Mouse (Mus musculus) thymus, postnatal 14 days (tissue): ENCODE measurements around the gene L2hgdh.

Experiments used
- DNase-seq: peaks from one replicate; pipeline ENCODE4 v3.0.0; 2021

Gene L2hgdh

DNA sequence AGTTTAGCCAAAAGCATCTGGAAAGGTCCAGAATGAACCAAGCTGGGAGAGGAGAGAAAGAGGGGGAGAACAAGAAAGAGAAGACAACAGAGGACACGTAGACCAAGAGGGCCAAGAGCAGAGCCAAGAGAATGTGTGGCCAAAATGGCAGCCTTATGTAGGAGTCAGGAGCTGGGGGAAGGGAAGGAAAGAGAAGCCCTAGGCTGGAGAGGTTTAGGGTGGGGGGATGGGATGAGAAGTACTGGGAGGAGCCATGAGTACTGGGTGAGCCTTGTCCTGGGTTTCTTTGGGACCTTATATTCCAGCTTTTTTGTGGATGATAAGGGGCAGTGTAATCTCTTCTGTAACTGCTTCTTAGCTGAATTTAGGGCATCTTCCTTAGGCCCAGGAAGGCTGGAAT lies 4.6 kb upstream of the L2hgdh start:
- no peak for DNase-seq

GRCm38 (mm10) chr12:69724018-69724710 lies 509 bp downstream of the L2hgdh start:
- no peak for DNase-seq

DNA sequence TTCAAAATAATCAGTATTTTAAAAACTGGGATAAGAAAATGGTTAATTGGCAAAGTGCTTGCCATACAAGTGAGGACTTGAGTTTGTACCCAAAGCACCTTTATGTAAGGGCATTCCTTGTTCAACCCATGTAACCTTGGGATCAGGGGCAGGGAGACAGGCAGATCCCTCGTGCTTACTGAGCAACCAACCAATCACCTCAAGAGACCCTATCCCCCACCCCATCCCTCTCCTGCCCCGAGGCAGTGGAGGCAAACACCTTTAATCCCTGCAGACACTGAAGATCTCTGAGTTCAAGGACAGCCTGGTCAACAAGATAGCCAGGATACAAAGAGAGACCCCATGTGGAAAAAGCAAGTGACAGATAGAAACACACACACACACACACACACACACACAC lies 1.3 kb downstream of the L2hgdh start:
- no peak for DNase-seq

GRCm38 (mm10) chr12:69722857-69723256 lies 1.8 kb downstream of the L2hgdh start:
- no peak for DNase-seq

DNA sequence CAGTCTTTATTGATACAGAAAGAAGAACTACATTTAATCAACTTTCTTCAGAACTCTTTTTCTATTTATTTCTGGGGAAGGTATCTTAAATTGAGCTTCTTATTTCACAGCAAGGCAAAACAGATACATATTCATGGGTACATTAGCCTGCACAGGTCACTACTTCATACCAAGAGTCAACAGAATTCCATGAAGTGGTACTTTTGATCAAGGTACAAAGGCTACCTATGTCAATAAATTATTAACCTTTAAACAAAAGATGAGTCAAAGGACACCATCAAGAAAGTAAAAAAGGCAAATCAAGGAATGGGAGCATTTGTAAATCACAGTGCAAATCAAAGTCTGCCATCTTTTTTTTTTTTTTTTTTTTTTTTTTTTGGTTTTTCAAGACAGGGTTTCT lies 11.0 kb downstream of the L2hgdh start:
- no peak for DNase-seq

- DNase-seq = no peak
These were observed 19.7 kb downstream of the L2hgdh start for GRCm38 (mm10) chr12:69704799-69705458.

GRCm38 (mm10) chr12:69698352-69698751 lies 26.3 kb downstream of the L2hgdh start:
- DNase-seq = no peak

DNA sequence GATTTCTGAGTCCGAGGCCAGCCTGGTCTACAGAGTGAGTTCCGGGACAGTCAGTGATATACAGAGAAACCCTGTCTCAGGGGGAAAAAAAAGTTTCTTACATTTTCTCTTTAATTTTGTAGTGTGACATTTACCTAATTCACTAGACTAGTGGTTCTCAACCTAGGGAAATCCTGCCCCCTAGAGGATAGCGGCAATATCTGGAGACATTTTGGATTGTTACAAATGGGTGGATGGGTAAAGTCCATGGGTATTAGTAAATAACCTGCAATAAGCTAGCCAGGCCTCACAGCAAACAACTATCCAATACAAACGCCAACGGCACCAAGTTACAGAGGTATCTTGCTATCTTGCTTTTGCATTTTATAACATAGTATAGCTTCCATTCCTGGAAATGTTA lies 27.9 kb downstream of the L2hgdh start:
- DNase-seq = peak; percentile 71

DNA sequence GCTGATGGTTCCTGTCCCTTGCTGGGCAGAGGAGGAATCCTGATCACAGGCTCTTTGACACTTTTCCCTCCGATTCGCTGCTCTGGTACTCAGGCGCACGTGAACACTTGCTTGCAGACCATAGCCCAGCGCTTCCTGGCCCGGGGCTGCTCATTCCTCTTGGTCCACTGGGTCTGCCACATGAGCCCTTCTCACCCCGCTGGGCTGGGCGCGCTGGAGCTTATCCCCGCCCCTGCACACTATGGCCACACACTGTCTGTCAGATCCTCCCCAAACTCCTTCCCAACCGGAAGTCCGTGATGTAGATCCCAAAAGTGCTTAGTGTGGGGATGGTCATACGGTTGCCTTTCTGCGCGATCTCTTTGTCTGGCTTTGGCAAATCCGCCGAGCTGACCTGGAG lies 31.2 kb downstream of the L2hgdh start:
- no peak for DNase-seq

GRCm38 (mm10) chr12:69690714-69691113 lies 34.0 kb downstream of the L2hgdh start:
- DNase-seq = no peak

DNA sequence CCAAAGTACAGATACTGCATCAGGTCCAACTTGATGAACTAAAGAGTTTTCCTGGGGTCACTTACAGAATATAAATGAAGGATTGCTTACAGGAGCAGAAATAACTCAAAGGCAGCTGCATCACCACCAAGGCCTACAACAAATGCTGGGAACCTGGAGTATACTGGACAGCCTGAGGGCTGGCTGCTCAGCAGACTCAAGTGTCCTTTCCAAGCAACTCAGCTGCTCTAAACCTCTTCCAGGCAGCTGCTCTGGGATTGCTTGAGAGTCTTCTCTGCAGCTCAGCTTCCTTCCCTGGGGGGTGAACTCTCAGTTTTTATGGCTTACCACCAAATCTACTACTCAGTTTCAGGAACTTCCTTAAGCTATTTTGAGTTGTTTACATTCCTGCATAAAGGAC lies 35.6 kb downstream of the L2hgdh start:
- no peak for DNase-seq

- no peak for DNase-seq
These were observed 36.3 kb downstream of the L2hgdh start for GRCm38 (mm10) chr12:69688368-69688767.

DNA sequence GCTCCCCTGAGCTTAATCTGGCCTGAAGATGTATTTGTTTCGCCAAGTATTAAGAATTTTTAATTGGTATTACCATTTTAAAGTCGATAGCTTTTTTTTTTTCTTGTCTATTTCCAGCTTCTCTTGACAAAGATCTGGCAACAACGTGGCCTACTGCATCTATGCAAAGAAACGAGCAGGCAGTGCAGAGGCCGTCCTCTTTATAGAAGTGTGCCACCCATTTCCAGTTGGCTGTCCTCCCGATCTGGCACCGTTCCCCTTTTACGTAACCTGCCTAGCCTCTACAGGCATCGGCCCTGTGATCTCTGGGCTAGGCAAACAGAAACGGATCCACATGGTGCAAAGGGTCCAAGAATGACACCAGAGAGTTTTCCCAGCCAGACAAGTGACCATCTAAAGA lies 41.1 kb downstream of the L2hgdh start:
- DNase-seq = peak; percentile 17

GRCm38 (mm10) chr12:69682788-69683419 lies 41.8 kb downstream of the L2hgdh start:
- DNase-seq = peak; percentile 9

DNA sequence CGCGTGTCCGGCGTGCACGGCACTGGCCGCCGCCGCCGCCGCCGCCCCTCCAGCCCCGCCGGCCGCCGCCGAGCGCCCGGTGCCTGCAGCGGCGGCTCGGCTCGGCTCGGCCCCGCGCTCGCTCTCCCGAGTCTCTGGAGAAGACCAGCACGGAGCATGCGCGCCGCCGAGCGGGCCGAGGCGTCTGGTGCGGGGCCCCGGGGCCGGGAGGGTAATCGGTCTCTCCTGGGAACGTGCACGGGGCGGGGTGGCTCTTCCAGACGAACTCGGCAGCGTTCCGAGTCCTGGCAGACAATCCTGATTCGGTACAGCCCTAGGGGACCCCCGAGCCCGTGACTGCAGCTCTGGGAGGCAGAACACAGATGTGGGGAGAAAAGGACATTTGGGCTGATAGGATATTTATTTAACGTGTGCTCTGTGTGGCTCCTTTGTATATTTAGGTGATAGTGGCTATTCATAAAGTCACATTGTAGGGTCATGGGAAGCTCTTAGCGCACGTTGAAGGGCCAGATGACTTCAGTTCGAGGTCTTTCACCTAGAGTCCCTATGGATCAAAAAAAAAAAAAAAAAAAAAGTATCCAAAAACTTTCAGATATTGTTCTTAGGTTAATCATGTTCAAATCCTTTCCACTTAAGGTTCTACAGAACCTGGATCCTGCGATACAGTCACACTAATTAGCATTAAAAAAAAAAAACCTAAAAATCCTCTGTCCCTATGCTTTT lies 42.4 kb downstream of the L2hgdh start:
- peak; percentile 87 for DNase-seq

GRCm38 (mm10) chr12:69681566-69682061 lies 43.1 kb downstream of the L2hgdh start, which contains the start of gene Sos2:
Gene Sos2, minus strand, starts transcription at chr12:69681852.
- no peak for DNase-seq

DNA sequence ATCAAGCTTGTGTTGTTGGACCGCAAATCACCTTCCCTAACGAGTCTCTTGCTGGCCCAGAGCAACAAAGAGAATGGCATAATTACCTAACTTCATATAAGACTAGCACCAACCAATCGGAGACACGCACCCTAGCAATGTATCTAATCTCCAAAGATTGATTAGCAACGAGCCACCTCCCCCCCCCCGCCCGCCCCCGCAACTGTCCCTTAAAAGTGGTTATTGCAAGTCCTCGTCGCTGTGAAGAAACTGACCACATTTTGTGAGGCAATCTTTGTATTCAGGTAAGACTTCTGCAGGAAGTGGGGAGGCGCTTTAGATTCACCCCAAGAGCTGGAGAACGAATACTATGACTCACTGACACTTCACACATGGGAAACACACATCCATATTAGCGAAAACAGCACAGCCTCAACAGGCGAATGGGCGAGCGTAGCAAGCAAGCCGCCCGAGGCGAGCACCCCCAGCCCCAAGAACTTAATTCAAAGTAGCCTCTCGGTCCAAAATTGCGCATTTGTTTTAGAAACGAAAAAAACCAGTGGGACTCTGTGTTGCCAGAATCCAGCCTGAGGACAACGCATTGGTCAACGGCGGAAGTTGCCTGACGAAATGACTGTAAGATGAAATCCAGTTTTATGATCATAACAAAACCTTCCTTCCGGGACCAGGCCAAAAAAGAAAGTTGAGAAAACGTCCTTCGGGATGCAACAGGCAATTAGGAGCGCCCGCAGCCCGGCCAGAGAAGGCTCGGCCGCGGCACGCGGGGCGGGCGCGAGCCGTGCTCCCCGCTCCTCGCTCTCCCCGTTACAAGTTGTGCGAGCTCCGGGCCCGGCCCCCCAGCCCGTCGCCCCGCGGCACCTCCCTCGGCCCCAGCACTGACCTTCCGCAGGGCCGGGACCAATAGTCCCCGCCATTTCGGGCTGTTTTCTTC lies 43.8 kb downstream of the L2hgdh start:
- peak; percentile 44 for DNase-seq

GRCm38 (mm10) chr12:69676157-69676556 lies 48.5 kb downstream of the L2hgdh start:
- DNase-seq = no peak

- no peak for DNase-seq
These were observed 49.8 kb downstream of the L2hgdh start for GRCm38 (mm10) chr12:69674576-69675537.

DNA sequence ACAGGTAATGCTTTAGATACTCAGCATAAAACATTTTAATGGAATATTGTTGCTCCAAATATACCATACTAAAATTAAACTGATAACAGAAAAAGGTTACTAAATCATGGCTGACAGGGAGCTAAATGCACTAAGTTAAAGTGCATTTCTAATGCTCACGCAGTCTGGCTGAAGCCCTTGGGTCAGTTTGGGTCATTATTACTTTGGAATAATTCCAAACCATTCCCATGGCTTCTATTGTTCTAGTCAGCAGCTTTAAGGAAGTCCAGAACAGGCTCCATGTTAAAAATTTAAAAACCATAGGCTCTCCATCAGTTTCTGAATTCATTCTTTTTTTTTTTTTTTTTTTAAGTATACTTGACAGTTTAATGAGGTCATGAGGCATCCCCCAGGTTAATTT lies 50.5 kb downstream of the L2hgdh start:
- no peak for DNase-seq

DNA sequence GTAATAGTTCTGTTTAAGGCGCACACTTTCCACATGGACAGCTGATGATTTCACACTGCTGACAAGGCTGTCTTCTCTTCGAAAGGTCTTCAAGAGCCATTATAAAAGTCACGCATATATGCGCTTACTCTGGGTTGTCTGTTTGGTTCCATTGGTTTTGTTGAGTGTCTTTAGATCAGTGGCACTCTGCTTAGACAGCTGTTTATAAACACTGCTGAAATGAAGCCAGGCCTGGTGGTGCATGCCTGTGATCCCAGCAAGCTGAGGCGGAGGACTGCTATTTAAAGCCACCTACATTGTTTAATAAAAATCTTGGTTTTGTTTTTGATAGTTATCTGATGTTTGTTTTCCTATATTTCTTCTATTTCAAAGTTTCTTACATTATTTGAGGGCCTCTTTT lies 58.0 kb downstream of the L2hgdh start:
- no peak for DNase-seq
